Mouse (Mus musculus) Patski (cell line): ENCODE results near the gene Hmgxb4. TPM values are rescaled to one million over a fixed set of nuclear protein-coding genes. Genes with fewer than 3 reads are reported as not detected.

Experiments
- ATAC-seq: fragments of 100-300 bp; one replicate; pipeline ENCODE4 v1.8.0; 2021
- CTCF ChIA-PET: fragments of 350-600 bp; sonication (Branson Sonifier 250); formaldehyde crosslinking; loops from one replicate; lab custom pipeline; 2022; ENCODE audit warnings: inconsistent platforms; lab: Charles Lee
- POLR2A ChIA-PET: fragments of 350-600 bp; sonication (Branson Sonifier 250); formaldehyde crosslinking; loops from one replicate; lab custom pipeline; 2022; ENCODE audit warnings: antibody characterized with exemption, inconsistent platforms; lab: Charles Lee
- DNase-seq: peaks from one replicate; pipeline ENCODE4 v3.0.0-alpha.2; 2011; ENCODE audit warnings: low read depth, low spot score
- H3K27me3 ChIP-seq: fragments of 371-371 bp; one replicate; pipeline ENCODE4 v1.5.1; 2021
- CTCF ChIP-seq: fragments of 100-300 bp; IDR thresholded peaks from one replicate; pipeline ENCODE4 v1.5.1; 2021
- in situ Hi-C: fragments of 300-500 bp; cut with MboI; formaldehyde crosslinking; loops from 3 replicates; pipeline ENCODE4 v1.11.1; 2018; ENCODE audit warnings: low pct_unique_long_range_greater_than_20kb, mixed read lengths
- polyA plus RNA-seq: library from polyadenylated mRNA; unstranded; gene quantifications from one replicate; pipeline ENCODE4 v1.2.3, GENCODE M21; 2021

Gene Hmgxb4
- polyA plus RNA-seq, 1 experiment from 2014 or later: 35.8 TPM

DNA sequence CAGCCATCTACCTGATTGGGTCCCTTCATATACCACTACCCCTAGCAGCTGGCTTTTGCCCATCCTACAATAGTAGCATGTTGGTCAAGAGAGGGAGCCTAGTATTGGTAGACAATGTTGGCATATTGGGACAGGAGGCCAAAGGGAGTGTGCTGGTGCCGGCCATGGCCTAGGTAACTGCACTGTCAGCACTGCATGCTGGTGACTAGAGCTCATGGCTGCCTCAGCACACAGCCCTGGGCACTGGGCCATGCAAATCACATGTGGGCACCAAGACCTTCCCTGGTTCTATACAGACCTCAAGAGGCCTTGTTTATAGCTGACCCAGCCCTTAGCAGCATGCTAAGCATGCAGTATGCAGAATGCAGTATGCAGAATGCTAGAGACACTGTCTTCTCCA is 77.1 kb downstream of the Hmgxb4 start:
- DNase-seq: no peak
- POLR2A ChIA-PET: no interaction called here
- no peak for ATAC-seq
- in situ Hi-C loops: loop anchor here (5.0 kb wide), 1 partner anchor 37 kb away; the partner anchor contains the start of gene Mcm5
- CTCF ChIA-PET: interaction anchor here (1.4 to 3.4 kb wide), 6 partner anchors 11 to 61 kb away, joined by 4 to 39 read pairs (median 8); partner anchors contain the start of gene Mcm5
- no peak for TF ChIP-seq CTCF
- H3K27me3 ChIP-seq: no peaks in the 10 kb centered on the region

DNA sequence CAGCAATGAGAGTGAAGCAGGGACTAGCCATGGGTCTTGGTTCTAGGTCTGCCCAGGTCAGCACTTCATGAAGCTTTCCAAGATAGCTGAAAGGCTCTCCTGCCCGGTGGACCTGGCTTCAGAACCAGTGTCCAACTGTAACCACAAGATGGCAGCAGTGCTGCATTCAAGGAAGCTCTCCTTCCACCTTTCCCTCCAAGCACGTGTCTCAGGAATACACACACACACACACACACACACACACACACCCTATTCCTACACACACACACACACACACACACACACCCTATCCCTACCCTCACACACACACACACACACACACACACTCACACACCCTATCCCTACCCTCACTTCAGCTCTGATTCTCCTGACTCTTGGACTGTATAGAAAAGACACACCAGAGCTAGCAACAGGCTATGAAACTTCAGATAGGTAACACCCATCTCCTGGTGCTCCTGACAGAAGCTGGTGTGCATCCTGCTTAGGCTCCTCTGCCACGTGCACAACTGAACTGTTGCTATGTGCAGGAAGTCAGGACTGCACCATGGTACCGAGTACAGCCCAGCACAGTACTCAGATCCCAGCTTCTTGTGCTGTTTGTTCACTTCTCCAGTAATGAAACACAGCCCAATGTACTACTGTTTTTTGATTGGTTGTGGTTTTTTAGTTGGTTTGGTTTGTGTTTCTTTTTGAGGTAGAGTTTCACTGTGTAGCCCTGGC is 78.6 kb downstream of the Hmgxb4 start:
- ChIA-PET POLR2A (interaction anchor here (0.7 to 1.4 kb wide), 4 partner anchors 12 to 64 kb away, joined by 3 to 6 read pairs (median 4); partner anchors contain the start of gene Mcm5), CTCF (interaction anchor here (0.6 to 3.4 kb wide), 24 partner anchors 8 to 204 kb away, joined by 3 to 39 read pairs (median 6); partner anchors contain the start of genes Hmgxb4, Mcm5, Rasd2 and Tom1)
- H3K27me3 ChIP-seq: no peaks in the 10 kb centered on the region
- in situ Hi-C loops: loop anchor here (5.0 kb wide), 1 partner anchor 36 kb away; the partner anchor contains the start of gene Mcm5
- ATAC-seq (peak; percentile 77), DNase-seq (no peak)
- TF ChIP-seq CTCF: peak; percentile 87

DNA sequence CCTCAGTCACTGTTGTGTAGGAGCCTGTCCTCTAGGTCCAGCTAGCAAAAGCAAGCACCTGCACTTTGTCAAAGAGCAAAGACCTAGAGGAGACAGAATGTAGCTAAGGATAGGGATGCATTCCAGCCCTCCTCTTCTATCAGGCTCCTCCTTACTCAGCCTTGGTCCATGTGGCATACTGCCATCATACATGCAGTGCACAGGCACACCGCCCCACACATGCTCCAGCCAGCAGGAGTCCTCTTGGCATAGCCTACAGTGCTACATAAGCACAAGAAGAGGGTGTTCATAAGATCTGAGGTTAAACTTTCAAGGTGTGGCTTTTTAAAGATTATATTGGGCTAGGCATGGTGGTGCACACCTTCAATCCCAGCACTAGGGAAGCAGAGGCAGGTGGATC is 81.7 kb downstream of the Hmgxb4 start:
- ChIA-PET POLR2A (no interaction called here), CTCF (interaction anchor here (1.4 to 2.3 kb wide), 6 partner anchors 8 to 34 kb away, joined by 4 to 9 read pairs (median 6); partner anchors contain the start of gene Mcm5)
- no peaks in the 10 kb centered on the region for H3K27me3 ChIP-seq
- DNase-seq (no peak), ATAC-seq (no peak)
- TF ChIP-seq CTCF: no peak
- in situ Hi-C loops: loop anchor here (5.0 kb wide), 1 partner anchor 32 kb away; the partner anchor contains the start of gene Mcm5

DNA sequence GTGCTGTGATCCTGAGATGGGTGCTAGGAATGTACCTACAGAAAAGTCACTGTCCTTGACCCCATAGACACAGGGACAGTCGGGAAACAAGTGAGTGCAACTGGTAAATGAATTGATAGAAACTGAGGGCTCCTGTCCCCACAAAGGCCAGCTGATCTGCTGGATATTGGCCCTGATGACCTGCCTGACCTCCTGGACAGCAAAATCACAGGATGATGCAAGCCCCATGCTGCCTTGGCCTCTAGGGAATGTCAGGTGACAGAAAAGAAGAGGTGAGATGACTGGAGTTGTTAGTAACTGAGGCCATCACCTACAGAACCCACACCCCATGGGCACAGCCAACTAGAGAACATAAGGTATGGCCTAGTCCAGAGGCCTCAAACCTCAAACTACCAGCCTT is 85.1 kb downstream of the Hmgxb4 start:
- no peak for TF ChIP-seq CTCF
- ChIA-PET POLR2A (no interaction called here), CTCF (no interaction called here)
- no peak for DNase-seq
- in situ Hi-C loops: no loop called here
- ATAC-seq: no peak
- no peaks in the 10 kb centered on the region for H3K27me3 ChIP-seq

DNA sequence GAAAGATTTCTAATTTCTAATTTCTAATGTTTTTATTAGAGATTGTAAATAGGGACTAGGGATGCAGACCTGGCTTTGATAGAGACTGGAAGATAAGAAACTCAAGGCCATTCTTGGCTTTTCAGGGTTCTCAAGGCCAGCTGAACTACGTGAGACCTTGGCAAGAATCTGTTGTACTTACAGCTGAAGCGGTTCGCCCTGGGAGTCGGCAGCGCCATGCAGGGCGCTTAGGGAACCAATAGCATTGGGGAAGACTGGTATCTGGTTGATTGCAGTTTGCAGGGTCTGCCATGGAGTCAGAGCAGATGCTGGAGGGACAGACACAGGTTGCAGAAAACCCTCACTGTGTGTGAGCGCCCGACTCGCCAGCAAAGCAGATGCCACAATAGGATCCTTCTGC is 85.7 kb downstream of the Hmgxb4 start:
- TF ChIP-seq CTCF: no peak
- ChIA-PET CTCF (no interaction called here), POLR2A (no interaction called here)
- in situ Hi-C loops: no loop called here
- no peaks in the 10 kb centered on the region for H3K27me3 ChIP-seq
- no peak for ATAC-seq
- DNase-seq: no peak

Other genes with a start within 250 kb of the Hmgxb4 start
- not detected for gene Isx, start 120.2 kb upstream of the Hmgxb4 start, polyA plus RNA-seq
- 32.0 TPM for gene Tom1, start 40.3 kb downstream of the Hmgxb4 start, polyA plus RNA-seq
- 89.4 TPM for gene Hmox1, start 100.3 kb downstream of the Hmgxb4 start, polyA plus RNA-seq
- 50.8 TPM for gene Mcm5, start 116.2 kb downstream of the Hmgxb4 start, polyA plus RNA-seq
- gene Rasd2, start 220.6 kb downstream of the Hmgxb4 start, polyA plus RNA-seq: 3.6 TPM